Mouse (Mus musculus) megakaryocyte-erythroid progenitor cell, adult 5 weeks (primary cell): Measurements from ENCODE around the gene 4930402F06Rik. TPM values are rescaled to one million over a fixed set of nuclear protein-coding genes. Genes with fewer than 3 reads are reported as not detected.

Experiments used
- polyA plus RNA-seq: library from polyadenylated mRNA; stranded (reverse); fragments of >175 nt; gene quantifications from 2 replicates; pipeline ENCODE4 v1.2.3, GENCODE M21; 2012

The 4930402F06Rik gene
- not detected in 2 replicates for polyA plus RNA-seq

DNA sequence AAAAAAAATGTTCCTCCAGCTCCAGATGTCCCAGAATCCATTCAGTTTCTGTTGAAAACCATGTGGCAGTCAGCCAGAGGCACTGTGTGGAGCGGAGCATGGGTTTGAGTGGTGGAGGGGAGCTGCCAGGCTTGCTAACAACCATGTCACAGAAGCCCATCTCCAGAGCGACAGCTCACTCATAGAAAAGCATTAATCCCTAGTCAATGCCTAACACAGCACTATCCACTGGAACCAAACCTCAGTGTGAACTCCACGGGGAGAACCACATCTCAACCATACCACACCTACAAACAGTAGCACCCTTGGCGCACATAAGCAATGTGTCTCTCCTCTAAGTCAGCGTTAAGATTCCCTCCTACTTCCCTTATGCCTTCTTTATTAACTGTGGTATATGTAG is at the start of gene 4930402F06Rik:
TSS of gene 4930402F06Rik (minus strand) at position 80 of the 400 bp plus-strand sequence.

DNA sequence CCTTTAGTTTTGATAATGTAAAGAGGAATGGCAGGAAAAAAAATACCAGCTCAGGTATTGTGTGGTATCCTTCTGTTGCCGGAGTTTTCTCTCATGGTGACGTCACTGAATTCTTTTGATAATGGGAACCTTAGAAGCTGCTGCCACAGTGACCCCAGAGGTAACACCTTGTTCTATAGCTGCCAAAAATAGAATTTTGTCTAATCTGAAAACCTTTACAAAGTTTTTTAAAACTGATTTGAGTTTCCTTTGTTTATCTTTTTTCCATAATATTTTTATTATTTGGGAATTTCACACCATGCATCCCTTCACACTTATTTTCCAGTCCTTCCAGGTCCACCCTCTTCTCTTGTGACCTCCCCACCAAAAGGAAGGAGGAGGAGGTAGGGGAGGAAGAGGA is 29.3 kb downstream of the 4930402F06Rik start, which contains the start of gene 4930568D16Rik:
TSS of gene 4930568D16Rik (minus strand) at position 101 of the 400 bp plus-strand sequence.

DNA sequence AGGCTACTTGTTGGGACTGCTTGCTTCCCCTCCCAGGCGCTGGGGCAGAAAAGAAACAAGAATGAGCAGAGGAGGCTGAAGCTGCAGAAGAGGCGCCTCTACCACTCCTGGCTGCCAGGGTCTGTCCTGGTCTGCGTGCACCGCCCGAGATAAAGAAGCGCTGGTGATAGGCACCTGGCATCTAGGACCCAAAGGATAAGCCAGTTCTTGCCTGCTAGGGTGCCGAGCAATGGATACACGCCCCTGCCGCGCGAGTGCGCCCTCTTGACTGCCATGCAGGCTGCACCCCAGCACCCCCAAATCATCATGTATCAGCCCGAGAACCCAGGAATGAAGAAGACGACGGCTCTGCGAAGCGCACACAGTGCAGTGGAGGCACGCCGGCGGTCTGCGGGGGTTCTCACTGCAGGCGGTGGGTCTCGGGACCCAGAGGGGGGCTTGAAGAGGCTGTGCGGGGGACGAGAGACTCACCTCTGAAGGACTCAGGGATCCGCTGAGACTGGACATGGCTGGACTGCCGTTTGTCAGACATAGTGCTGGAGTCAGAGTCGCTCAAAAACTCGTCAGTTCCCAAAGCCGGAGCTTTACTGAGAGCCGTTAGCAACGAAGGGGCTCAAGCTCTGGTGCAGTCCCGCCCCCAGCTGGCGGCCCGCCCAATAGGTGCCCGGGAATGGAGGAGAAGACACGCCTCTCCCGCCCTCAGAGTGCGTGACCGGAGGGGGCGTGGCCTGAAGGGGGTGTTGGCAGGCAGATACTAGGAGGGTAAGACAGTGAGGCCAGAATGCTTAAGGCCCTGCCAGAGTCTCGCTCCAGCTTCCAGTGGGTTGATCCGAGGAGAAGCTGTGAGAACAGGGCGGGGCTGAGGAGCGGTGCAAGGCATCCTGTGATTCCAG is 60.3 kb downstream of the 4930402F06Rik start, which contains the start of gene Stom:
TSS of gene Stom (minus strand) at position 589 of the 893 bp plus-strand sequence.

Other genes with a start within 250 kb of the 4930402F06Rik start
- gene Rab14, start 196.1 kb downstream of the 4930402F06Rik start, polyA plus RNA-seq, result 1,015 and 1,104 TPM in 2 replicates
- 39.2 and 42.5 TPM in 2 replicates for gene Gsn, start 140.8 kb downstream of the 4930402F06Rik start, polyA plus RNA-seq
- gene Stom, start 60.2 kb downstream of the 4930402F06Rik start, polyA plus RNA-seq, result 74.9 and 76.1 TPM in 2 replicates
- not detected in 2 replicates for gene 4930568D16Rik, start 29.4 kb downstream of the 4930402F06Rik start, polyA plus RNA-seq
- 11.3 and 17.0 TPM in 2 replicates for gene Ggta1, start 66.1 kb upstream of the 4930402F06Rik start, polyA plus RNA-seq
- 29.3 and 36.1 TPM in 2 replicates for gene Dab2ip, start 161.1 kb upstream of the 4930402F06Rik start, polyA plus RNA-seq